Mouse (Mus musculus) E14TG2a.4 (cell line): Measurements from ENCODE around the gene Ccr8.

ENCODE experiments used
- CTCF ChIP-seq: conservative IDR thresholded peaks from 2 replicates; pipeline ENCODE4 v1.5.1; 2014; ENCODE audit warnings: low read length
- NANOG ChIP-seq: IDR thresholded peaks from 2 replicates; pipeline ENCODE4 v1.6.1; 2014; ENCODE audit warnings: borderline replicate concordance, low read length, mixed read lengths
- POU5F1 ChIP-seq: IDR thresholded peaks from 2 replicates; pipeline ENCODE4 v1.6.1; 2014; ENCODE audit warnings: low read length, borderline replicate concordance

DNA sequence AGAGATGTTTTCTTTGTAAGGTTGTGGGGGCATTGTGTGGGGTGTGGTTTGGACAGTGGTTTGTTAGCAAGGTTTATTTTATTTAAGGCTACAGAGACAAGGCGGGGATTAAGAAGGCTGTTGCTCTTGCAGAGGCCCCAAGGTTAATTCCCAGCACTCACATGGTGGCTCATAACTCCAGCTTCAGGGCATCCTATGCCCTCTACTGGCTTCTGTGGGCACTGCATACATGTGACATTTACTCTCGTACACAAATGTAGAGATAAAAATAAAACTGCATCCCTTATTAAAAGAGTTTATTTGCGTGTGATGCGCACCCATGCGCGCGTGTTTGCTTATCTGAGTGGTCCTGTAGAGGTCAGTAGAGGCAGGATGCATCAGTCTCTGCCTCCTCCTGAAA is 2.8 kb upstream of the Ccr8 start:
- TF ChIP-seq CTCF (peak; percentile 81), POU5F1 (no peak), NANOG (no peak)
